Mouse (Mus musculus) heart, postnatal 14 days (tissue): Measurements from ENCODE around the gene Clmp. TPM values are rescaled to one million over a fixed set of nuclear protein-coding genes. Genes with fewer than 3 reads are reported as not detected.
A peak's percentile ranks its signal among the peaks of the same experiment; 100 is the strongest.
"Not testable (repeated sequence)": the region's sequence is repeated elsewhere in the genome, so short reads cannot be mapped to it uniquely, and the experiment has no call there.

ENCODE experiments used
- DNase-seq, 2 experiments: peaks; one replicate each; pipeline ENCODE4 v3.0.0; 2021 to 2022
- intact Hi-C: fragments of 180-260 bp; cut with DNase I; formaldehyde crosslinking; loops from one replicate; pipeline ENCODE4 v1.15.1; 2025
- total RNA-seq, 2 experiments: library from RNA; stranded (reverse); gene quantifications; 2 replicates each; pipeline ENCODE4 v1.2.3; 2021

Gene Clmp
- total RNA-seq, 2 experiments from 2014 or later, result 4.2 to 6.0 TPM

DNA sequence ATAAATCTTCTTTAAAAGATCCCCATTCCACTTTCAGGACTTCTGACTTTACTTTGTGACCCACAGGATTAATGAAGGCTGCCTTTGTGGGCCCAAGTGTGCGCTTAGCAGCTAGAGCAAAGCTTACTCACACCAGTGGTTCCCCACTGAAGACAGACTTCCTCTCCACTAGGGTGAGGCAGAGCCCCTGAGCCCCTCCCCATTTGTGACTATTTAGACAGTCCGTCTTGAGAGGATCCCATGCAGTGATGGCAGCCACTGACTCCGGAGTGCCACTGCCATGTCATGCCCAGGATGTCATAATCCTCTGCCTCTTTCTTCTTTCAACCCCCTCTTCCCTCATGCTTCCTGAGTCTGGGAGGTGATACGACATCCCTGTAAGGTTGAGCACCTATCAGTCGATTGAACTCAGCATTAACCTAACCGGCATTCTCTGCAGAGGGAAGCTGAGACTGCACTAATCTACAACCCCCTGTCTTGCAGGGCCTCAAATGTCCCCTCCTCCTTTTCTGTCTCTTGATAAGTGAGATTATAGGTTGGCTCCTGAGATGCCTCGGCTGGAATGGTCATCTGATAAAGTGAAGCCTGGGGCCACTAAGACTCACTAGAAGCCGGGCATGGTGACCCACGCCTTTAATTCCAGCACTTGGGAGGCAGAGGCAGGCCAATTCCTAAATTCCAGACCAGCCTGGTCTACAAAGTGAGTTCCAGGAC lies 112.6 kb downstream of the Clmp start:
- intact Hi-C loops, result no loop called here
- no peak for DNase-seq

DNA sequence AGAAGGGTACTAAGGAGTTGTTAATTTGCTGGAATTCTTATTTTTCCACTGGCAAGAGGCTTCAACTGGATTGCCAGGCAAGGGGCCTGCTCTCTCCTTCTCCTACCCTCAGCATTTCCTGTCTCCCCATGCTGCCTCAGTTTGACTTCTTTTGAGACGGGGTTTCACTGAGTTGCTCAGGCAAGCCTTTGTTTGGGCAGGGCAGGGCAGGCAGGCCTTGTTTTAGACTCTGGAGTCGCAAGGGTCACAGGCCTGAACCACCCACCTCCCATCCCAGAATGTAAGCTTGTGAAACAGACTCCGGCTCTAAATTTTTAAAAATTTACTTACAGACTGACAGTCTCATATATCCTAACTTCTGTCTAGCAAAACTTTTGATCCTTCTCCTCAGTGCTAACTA lies 113.3 kb downstream of the Clmp start:
- DNase-seq, result no peak
- intact Hi-C loops, result loop anchor here (1.0 kb wide), 1 partner anchor 15 kb away; no protein-coding TSS in a partner anchor

DNA sequence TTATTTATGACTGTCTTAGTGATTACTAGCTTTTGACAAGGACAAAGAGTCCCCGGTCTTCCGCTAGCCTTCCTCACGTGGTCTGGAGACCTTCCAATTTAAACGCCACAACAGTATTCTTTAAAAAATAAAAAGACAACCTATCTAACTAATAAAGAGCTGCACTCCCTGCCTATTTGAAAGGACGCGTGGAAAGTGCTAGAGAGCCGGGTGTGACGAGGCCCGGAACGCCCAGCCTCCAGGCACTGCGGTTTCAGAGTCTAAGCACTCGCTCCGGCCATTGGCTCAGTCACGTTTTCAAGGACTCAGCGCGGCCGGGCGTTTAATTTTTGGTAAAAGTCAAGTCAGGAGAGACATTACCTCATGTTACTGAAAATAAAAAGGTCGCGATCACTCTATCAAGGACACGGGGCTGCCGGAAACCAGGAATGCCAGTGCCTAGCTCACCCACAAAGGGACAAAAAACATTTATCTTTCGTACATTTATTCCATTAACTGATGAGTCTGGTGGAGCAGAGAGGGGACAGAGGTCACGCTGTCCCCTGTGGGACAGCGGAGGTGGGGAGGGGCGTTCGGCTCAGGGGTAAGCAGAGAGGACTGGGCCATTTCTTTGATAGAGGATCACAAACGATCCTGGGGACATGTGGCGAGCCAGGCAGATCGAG lies 114.2 kb downstream of the Clmp start:
- peak; percentile 80 to 81 for DNase-seq
- intact Hi-C loops, result loop anchor here (1.0 kb wide), 1 partner anchor 16 kb away; no protein-coding TSS in a partner anchor

DNA sequence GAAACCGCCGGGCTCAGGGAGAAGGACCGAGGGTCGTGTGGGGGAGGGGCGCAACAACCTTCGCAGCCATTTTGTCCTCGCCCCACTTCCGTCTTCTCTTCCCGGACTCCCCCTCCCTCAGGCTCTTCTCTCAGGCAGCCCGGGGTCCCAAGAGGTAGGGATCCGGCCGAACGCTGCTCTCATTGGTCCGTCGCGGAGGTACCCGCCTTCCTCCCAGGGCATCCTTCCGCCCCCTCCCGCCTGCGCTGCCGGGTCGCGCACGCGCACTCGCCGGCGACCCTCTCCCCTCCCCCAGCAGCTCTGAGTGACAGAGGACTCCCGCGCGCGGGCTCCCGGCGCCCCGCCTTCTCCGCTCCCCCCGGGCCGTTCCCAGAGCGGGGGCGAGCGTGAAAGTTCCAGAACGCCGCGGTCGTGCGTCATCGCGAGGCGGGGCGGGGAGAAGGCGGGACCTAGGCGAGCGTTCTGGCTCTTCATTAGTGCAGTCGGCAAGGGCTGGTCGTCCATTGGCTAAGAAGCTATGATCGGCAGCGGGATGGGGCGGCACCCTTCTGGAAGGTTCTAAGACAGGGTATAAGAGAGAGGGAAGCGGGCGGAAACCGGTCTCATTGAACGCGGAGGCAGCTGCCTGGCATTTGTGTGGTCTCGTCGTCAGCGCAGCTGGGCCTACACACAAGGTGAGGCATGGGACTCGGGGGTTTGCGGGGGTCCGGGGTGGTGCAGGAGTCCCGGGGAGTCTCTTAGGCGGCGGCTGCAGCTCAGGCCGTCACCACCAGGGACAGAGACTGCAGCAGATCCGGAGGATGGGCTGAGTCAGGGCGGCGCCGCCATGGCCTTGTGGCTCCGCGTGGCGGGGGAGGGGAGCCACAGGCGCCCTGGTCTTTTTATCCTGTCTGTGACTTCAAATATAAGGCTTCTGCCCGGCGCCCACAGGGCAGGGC lies 115.2 kb downstream of the Clmp start, which contains the start of gene Hspa8:
TSS of gene Hspa8 (plus strand) at position 310 of the 938 bp plus-strand sequence.
- intact Hi-C loops, result no loop called here

DNA sequence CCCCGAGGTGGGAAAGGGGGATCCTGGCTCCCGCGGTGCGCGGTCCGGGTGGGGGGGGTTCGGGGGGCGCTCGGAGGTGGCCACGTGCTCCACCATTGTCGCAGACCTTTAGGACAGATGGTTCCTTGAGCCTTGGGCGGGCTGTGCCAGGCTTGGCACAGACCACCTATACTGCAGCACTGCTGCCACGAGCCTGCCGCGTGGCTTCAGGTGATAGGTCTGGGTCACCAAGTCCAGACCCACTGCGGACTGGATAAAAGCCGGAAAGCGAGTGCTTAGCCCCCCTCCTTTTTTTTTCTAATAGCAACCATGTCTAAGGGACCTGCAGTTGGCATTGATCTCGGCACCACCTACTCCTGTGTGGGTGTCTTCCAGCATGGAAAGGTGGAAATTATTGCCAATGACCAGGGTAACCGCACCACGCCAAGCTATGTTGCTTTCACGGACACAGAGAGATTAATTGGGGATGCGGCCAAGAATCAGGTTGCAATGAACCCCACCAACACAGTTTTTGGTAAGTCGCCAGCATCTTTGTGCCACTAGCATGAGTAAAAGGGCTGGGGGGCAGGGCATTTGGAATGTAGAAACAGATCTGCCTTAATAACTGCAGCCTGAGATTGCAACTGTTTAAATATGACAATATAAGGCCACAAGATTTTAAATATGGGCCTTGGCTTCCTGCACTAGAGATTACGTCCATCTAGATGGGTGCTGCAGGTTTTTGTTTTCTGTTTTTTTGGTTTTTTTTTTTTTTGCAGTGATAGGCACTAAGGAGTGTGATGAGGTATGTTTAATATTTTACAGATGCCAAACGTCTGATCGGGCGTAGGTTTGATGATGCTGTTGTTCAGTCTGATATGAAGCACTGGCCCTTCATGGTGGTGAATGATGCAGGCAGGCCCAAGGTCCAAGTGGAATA lies 116.1 kb downstream of the Clmp start:
- intact Hi-C loops, result not testable (repeated sequence)
- peak in 1 of 2 experiments; percentile 42 for DNase-seq

More for the DNA sequence above, 115.2 kb downstream of the Clmp start, which contains the start of gene Hspa8:
- DNase-seq, result peak; percentile 100

DNA sequence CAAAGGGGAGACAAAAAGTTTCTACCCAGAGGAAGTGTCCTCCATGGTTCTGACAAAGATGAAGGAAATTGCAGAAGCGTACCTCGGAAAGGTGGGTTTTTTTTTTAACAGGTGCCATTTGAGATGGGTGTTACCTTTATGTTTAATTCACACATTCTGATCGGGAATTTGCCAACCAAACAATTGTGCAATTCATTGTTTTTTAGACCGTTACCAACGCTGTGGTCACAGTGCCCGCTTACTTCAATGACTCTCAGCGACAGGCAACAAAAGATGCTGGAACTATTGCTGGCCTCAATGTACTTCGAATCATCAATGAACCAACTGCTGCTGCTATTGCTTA lies 116.7 kb downstream of the Clmp start:
- intact Hi-C loops, DNase-seq: not testable (repeated sequence)

DNA sequence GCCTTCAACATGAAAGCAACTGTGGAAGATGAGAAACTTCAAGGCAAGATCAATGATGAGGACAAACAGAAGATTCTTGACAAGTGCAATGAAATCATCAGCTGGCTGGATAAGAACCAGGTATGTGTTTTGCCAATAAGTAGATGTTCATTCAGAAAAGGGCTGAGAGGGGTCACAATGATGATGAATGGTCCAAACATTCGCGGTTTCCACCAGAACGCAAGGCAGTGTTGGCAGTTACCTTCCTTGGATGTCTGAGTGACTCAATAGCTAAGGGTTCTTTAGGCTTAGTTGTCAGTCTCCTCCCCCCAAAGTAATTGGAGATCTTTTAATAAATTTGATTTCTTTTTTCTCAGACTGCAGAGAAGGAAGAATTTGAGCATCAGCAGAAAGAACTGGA lies 118.8 kb downstream of the Clmp start:
- intact Hi-C loops, DNase-seq: not testable (repeated sequence)

DNA sequence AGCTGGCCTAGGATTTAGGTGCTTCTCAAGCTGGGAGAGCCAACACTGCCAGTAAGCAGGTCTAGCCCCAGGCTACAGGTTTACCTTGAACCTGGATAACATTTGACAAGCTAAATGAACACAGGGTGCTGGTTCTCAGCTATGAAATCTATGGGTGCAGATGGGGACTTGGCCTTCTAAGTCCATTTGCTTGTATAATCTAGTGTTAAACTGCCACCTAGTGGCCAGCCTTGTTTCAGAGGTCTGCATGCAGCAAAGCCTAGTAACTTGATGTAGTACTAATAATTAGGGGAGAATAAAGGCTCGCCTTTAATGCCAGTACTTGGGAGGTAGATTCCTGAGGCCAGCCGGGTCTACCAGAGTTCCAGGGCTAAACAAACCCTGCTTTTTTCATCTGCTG lies 119.5 kb downstream of the Clmp start:
- DNase-seq, result peak; percentile 71 to 86
- intact Hi-C loops, result no loop called here

DNA sequence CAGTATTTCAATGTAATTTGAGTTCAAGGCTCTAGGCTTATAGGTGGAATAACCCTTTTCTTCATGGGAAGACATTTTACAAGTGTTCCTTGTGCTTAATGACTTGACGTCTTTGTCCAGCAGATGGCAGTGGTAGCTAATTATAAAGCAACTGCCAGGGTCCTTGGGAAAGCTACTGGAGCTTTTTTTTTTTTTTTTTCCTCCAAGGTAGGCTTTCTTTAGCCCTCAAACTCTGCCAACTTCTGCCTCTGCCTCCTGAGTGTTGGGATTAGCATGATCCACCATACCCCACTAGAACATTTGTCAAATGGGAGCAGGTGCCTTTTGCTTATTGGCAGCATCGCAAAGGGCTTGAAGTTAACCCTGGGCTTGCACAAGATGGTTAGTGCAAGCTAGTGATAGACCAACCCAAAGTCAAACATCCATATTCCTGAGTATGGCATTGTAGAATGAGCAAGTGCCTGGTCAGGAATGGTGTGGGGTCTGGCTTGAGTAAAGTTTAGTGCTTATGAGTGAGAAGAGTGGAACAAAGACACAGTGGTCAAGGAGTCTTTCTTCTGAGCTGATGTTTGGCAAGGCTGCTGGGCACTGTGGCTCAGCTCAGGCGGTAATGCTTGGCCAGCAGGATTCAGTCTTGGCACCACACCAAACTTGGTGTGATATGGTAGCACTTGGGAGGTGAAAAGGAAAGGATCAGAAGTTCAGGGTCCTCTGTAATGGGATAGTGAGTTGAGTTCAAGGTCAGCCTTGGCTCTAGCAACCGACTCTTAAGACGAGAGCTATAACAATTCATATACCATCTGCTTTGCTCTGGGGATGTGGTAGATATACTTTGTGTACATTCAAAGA lies 120.9 kb downstream of the Clmp start:
- intact Hi-C loops, result loop anchor here (2.0 kb wide), 1 partner anchor 50 kb away; no protein-coding TSS in a partner anchor
- DNase-seq, result peak in 1 of 2 experiments; percentile 58

DNA sequence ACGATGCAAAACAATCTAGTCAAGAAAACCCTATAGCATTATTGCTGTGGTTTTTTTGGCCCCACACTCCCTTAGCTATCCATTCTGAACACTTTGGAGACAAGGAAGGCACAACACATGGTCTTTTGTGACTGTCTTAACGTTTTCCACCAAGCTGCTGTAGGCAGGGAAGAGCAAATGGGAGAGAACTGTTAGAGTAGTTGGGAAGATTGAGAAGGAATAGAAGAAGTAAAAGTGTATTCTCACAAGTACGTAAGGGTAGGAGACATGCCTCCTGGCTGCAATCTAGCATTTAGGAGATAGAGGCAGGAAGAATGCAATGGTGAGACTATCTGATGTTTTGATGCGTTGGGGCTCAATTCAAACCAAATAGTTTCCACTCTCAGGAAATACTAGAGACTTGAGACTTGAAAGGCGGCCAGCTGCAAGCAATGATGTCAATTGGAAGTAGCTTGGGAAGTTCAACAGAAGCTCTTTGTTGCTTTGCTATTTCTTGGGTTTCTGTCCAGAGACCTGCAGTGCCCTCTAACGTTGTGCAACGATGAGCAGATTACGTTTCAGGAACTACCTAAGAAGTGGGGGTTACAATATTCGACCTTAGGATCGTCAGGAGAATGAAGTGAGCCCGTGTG lies 121.6 kb downstream of the Clmp start:
- peak; percentile 38 to 62 for DNase-seq
- intact Hi-C loops, result loop anchor here (2.0 kb wide), 1 partner anchor 51 kb away; no protein-coding TSS in a partner anchor

DNA sequence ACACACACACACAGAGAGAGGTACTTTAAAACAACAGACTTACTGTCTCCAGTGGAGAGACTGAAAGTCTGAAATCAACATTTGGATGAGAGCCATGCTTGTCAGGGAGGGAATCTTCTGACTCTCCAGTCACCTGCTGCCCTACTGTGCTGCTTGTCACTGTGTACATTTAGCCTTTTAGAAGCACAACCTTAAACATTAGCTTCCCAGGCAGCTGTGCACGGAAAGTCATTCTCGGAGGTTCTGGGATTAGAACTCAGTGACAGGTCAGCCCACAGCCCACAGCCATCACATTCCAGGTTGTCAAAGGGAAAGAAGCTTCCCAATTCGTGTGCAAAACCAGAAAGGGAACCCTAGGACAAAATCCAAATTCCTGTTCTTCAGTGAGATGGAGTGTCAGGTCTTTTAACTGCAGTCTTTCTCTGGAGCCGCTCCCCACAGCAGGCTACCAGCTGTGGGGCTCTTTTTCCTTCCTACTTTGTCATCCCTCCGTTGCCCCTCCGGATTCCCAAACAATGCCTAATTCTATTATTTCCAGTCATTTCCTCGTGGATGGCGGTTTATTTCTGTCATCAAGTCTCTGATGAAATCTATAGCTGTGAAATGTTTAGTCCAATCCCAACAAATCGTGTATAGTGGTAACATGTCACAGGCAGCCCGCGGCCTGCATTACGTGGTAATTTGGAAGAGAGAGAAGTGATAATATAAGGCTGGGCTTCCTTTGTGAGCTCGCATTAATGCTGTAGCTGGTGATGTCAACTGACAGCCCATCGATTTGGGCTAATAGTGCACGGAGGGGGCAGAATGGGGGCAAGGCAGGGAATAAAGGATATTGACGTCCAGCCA lies 122.5 kb downstream of the Clmp start:
- intact Hi-C loops, result no loop called here
- no peak for DNase-seq

DNA sequence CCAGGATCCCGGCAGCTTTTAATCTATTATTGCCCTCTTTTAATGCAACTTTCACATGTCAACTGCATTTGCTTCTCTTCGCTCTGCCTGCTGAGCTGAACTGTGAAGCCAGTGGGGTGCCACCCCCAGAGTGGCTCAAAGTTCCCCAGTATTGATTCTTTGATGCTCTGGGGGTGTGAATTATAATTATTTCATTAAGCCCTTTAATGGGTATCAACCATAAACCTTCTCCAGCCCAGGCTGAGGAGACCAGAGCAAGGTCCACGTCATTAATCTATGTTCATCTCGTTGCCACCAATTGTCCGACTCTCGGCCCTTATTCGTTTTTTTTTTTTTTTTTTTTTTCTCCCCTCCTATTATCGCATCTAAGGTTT lies 123.1 kb downstream of the Clmp start:
- no peak for DNase-seq
- intact Hi-C loops, result no loop called here

DNA sequence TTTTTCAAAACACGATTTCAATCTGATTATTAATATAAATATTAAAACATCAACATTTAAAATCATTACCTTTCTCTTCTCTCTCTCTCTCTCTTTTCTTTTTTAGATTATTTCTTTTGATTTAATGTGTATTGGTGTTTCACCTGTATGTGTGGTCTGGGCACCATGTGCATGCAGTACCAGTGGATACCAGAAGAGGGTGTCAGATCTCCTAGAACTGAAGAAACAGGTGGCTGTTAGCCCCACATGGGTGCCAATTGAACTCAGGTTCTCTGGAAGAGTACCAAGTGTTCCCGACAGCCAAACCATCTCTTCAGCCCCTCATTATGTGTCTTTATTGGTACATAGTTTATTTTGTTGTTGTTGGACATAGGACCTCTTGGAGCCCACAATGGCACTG lies 126.1 kb downstream of the Clmp start:
- peak in 1 of 2 experiments; percentile 26 for DNase-seq
- intact Hi-C loops, result no loop called here

DNA sequence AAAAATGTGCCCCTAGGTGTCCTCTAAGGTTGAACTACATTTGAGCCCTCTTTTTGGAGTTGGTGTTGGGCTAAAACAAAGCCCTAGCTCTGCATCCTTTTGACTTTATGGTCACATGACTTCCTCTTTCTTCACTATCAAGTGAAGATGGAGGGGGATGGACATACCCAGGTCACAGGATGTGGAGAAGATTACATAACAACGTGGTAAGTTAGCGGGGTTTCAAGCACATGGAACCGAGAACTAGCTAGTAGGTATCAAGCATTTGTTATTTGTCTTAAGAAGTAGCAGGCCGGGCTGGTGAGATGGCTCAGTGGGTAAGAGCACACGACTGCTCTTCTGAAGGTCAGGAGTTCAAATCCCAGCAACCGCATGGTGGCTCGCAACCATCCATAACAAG lies 128.3 kb downstream of the Clmp start:
- DNase-seq, result no peak
- intact Hi-C loops, result no loop called here

DNA sequence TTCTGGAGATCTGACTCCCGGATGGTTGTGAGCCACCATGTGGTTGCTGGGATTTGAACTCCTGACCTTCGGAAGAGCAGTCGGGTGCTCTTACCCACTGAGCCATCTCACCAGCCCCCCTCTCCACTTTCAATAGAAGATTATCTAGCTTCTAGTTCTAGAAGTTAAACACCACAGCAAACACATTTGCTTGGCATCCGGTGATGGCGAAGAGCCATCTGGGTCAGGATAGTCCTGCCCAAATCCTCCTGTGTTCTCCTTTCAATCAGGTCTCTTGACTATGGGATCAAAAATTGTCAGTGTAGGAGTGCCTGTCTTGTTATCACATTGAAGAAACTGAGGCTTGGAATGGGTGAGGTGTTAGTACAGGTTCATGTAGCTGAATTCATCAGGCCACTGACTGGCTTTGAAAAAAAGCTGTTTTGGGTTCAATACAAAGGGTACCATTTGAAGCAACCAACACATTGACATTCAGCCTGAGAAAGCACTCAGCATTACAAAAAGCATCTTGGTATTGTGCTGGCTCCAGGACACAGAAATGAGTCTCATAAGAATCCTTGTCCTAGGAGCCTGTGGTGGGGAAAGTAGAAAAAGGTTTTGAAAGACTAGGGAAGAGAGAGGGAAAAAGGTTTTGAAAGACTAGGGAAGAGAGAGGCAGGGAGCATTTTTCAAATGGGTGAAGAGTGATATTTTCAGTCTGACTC lies 131.7 kb downstream of the Clmp start:
- intact Hi-C loops, result no loop called here
- no peak for DNase-seq

DNA sequence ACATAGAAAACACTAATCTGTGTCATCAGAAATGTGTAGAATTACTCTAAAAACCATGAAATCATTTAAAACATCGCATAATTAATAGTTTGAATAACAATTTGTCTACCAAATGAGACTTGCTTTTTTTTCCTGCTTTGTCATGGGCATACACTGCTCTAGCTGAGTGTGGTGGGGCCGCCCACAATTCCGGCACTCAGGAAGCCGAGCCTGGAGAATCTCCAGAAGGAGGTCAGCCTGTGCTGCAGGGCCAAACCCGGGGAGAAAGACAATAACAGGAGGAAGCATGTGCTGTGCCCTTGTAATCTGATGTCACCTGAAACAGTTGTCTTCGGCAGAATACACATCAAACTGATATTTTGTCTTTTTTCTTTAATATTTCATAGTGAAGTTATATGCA lies 139.8 kb downstream of the Clmp start:
- no peak for DNase-seq
- intact Hi-C loops, result no loop called here

DNA sequence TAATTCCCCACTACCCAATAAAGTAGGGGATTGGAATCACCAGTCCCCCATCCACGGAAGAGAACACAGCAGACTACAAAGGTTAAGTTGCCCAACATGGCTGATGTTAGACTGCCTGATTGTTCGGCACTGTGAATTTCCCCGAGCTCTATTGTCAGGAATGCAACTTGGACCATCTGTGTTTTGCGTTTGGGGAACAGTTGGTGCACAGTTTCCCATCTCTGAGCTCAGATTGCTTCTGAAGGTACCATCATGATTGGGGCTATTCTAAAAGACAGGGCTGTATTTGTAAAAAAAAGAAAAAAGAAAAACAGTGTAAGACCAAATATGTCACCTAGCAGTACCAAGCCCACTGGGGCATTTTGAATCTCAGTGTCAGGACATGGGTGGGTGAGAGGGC lies 141.6 kb downstream of the Clmp start:
- intact Hi-C loops, result no loop called here
- no peak for DNase-seq
